Mouse (Mus musculus) lung, postnatal 14 days (tissue): ENCODE results near the gene Gpr182.
A peak's percentile ranks its signal among the peaks of the same experiment; 100 is the strongest.

Experiments used
- DNase-seq: peaks from one replicate; pipeline ENCODE4 v3.0.0; 2021

The Gpr182 gene

DNA sequence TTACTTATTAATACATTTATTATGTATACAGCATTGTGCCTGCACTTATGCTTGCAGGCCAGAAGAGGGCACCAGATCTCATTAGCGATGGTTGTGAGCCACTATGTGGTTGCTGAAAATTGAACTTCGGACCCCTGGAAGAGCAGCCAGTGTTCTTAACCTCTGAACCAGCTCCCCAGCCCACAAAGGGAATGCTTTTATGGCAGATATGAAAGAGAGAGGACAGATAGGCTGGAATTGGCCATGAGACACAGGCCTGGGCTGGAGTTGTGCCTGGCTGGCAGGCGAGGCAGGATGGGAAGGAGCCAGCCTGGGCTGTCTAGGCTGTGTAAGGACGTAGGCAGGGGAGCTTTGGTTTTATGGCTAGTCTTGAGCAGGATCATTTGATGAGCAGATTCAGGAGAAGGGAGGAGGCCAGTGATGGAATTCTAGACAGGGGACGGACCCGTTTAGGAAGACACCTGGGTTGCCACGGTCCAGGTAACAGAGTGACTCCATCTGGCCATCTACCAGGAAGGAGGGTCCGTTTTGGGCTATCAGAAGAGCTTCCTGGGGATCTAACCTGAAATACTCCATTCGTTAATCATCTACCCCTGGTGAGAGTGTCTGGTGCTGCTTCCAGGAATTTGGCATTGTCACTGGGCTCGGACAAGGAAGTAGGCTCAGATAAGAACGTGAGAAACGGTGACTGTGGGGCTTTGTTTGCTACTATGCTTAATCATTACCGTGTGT lies 13.2 kb downstream of the Gpr182 start:
- peak; percentile 62 for DNase-seq

DNA sequence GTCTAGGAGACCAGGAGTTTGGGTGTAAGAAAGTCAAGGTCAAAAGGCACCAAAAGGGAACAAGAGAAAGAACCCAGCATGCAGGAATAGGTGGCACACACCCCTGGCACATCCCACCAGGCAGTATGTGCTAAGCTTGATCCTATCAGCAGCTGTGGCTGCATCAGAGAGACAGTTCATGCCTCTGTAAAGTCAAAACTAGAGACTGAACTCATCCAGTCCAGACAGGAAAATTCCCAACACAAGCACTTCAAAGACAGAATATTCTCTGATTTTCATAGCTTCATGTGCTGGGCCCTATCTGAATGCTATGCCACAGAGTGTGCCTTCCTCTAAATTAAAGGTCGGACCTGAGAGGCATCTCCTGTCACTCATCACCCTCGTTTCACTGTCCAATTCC lies 14.0 kb downstream of the Gpr182 start:
- no peak for DNase-seq

DNA sequence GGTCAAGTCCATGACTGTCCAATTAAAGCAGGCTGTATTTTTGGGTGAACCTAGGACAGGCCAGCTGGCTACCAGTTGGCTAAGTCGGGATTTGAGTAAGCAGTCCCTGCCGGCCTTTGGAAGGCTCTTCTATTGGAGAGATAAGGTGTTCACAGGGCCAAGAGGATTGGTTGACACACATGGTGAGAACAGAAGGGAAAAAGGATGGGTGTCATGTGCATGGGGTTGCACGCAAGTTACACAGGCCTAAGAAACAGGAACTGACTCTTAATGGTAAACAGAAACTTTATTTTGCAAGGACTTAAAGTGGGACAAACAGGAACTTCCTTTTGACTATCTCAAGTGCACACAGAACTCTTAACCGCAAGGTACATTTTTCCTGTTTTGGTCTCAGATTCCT lies 14.6 kb downstream of the Gpr182 start:
- no peak for DNase-seq

DNA sequence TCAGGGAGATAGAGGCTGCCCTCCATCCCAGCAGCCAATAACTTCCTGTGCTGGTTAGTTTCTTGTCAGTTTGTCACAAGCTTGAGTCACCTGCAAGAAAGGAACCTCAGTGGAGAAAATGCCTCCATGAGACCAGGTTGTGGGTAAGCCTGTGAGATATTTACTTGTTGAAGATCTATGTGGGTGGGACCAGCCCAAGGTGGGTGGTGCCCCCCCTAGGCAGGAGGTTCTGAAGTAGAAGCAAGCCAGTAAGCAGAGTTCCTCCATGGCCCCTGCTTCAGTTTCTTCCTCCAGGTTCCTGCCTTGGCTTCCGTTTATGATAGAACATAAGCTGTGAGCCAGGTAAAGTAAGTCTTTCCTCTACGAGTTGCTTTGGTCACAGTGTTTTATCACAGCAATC lies 15.3 kb downstream of the Gpr182 start:
- DNase-seq = no peak

DNA sequence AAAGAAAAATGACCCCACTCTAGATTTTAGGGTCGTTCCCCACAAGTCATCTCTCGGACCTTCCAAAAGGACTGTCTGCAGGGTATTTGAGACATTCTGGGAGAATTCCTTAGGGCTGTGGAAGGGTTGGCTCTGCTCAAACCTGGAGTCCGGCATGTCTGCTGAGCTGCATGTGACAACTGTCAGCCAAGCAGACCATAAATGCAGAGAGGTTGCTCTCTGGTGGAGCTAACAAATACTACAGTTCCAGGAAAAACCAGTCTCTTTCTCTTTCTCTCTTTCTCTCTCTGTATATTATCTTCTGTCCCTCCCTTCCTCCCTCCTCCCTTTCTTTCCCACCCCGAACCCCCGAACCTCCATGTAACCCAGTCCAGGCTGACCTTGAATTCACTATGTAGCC lies 17.1 kb downstream of the Gpr182 start:
- DNase-seq = no peak

DNA sequence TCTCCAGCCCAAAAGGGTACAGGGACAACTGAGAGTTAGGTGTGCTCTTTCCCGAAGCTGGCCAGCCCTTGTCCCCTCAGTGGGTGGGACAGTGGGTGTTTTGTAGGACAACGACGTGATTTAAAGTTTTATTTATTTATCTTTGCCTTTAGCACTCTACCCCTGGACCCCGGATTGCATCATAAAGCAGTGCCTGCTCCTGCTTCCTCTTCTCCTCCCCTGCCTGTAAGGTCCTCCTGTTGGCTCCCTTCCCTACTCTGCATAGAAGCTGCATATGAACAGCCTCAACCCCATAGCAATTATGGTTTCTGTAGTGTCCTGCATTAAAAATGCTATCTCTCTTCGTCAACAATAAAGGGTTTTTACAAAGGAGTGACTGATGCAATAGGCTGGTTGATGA lies 20.1 kb downstream of the Gpr182 start:
- no peak for DNase-seq

DNA sequence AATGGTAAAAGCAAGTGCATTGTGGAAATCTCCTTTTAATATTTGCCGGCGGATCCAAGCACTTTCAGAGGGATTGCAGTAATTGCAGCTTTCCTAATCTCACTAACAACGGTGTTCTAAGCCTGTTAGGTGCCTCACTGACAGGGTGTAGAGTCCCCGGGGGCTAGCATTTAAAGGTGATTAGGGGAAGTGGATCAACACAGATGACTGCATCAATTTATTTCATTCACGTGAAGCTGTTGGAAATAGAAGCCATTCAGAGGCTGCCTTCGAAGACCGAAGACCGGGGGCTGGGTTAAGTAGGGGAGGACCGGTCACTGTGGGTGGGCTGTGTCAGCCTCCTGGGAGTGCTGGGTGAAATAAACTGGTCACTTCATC lies 20.6 kb downstream of the Gpr182 start:
- no peak for DNase-seq

DNA sequence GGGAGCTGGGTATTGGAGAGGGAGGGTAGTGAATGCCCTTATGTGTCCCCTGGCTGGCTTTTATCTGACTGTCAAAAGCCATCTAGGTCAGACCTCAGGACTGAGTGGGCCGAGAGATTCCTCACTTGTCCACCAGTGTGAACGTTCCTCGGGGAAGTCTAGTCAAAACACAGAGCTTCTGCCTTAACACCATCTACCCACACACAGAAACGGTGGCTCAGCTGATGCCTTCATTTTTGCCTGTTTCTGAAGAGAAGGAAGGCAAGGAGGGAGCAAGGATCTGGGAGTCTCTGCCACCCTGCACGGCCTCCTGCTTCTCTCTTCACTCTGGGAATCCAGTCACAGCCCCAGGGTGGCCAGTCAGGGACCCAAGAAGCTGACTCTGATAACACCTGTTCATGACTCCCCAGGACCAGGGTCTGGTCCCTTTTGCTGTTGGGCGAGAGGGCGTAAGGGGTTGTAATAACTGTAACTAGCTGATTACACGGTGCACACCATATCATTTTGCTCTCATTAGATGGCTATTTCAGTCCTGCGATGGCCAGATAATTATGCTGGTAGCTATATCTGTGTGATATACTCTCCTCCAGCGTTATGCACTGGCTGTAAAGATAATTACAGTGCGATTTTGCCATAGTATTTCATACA lies 21.1 kb downstream of the Gpr182 start:
- DNase-seq = no peak

DNA sequence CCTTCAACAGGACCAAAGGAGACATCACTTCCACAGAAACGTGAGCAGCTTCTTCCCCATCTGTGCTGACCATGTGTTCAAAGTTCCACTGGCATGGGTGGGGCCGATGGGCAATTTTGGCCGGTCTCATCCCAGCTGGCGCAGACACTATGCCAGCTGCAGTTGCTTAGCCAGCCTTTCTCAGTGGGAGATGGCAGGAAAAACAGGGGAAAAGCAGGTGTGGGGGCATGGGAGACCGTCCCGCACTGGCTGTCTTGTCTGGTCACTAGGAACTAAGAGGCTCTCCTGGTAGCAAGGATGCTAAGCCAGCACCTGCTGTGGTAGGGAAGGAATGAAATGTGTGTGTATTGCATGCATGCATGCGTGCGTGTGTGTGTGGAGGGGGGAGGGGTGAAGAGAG lies 23.1 kb downstream of the Gpr182 start:
- DNase-seq = no peak

DNA sequence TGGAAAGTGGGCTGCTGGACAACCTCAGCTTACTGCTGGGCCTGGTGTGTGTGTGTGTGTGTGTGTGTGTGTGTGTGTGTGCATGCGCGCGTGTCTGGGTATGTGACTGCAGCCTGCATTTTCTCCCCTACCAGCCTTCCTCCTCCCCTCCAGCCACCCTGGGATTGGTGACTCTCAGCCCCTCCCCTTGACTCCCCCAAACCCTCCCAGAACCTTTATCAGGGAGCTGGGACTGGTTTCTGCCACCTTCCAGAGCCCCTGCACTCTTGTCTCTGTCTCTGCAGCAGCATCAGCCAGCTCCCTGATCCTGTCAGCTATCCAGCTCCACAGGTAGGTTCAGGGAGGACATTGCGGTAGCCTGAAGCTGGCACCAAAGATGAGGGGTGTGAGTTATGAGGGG lies 26.4 kb downstream of the Gpr182 start:
- no peak for DNase-seq

DNA sequence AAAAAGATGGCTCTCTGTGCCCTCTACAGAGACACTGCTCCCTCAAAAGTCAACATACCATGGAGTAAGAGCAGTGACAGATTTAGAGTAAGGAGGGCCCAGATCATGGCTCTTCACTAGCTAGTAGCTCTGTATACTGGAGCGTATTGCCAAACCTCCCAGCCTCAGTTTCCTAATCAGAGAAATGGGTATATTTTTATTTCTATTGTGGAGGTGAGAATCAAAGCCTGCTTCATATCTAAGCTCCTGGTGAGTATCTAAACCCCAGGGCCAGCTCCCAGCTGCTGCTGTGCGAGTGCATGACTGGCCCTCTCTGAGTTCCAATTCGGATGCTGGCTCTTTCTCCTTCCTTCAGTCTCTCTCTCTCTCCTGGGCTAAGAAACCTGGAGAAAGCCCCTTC lies 27.4 kb downstream of the Gpr182 start, which contains the start of gene Tac2:
TSS of gene Tac2 (plus strand) at position 301 of the 400 bp plus-strand sequence.
- DNase-seq = no peak

DNA sequence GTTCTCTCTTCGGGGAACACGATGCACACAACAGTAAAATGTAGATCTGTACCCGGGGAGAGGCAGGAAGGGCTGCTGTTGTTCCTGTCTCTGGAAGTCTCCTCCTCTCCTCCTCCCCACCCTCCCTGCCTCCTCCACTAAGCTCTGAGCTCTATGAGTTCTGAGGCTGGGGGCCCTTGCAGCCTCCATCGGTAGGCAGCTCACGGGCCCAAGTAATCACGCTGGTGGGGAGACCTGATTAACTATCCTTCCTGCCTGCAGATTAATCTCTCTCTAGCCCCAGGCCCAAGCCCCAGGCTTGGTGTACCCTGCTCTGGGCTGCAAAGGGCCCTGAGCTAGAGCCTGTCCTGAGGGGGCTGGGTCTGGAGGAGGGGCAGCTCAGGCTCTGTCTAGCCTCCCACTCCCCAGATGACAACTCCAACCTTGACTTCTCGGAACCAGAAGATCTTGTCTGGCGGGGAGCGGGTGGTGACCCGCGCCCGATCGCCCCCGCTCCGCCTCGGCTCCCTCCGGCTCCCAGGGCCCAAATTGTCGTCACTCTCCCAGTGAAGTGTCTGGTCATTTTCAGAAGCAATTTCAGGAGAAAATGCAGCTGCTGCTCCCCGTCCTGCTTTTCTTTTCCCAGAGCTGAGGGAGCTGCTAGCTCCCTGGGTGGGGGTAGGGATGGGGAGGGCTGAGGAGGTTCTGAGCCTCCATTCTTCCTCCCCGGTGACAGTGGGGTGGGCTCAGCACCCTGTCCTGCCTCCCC lies 29.7 kb downstream of the Gpr182 start:
- no peak for DNase-seq

DNA sequence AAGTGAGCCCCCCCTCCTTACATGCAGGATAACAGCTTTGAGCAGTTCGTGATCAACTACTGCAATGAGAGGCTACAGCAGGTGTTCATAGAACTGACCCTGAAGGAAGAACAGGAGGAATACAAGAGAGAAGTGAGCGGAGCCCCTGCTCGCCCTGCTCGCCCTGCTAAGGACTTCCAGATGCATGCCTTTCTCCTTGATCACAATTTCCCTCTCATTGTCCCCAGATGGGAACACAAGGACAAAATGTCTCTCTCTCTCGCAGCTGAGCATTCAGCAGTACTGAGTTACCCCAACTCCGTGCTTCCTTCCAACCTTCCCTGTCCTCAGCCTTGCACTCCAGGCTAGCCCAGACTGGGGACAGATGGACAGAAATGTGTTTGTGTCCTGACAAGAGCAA lies 38.8 kb downstream of the Gpr182 start:
- no peak for DNase-seq

DNA sequence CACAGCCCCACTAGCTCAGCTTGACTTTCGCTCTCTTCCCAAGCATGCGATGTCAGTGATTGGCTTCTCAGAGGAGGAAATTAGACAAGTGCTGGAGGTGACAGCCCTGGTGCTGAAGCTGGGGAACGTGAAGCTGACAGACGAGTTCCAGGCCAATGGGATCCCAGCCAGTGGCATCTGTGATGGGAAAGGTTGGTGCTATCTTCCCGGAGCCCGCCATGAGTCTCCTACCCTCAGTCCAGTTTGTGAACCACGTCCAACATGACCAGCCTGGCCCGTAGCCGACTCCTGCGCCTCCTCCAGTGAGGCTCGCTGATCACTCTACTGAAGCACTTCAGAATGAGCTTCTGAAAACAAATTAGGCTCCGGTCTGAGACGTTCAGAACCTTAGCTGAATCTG lies 41.2 kb downstream of the Gpr182 start:
- DNase-seq = no peak

DNA sequence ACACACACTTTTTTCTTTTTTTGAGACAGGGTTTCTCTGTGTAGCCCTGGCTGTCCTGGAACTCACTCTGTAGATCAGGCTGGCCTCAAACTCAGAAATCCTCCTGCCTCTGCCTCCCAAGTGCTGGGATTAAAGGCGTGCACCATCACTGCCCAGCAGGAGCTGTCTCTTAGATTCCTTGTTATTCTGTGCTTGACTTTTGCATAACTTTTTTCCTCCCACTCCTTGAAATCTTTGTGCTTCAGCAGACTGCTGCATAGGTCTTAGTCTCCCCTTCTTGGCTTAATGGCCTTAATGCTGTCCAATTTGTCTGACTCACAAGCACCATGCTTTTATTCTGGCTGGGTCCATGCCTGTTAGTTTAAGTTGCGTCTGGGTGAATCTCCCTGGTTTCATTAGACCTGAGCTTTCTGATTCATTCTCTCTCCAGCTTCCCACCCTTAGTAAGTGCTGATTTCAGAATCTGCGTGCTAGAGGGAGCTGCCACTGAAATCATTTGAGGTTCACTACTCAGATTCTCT lies 42.6 kb downstream of the Gpr182 start:
- DNase-seq = no peak

DNA sequence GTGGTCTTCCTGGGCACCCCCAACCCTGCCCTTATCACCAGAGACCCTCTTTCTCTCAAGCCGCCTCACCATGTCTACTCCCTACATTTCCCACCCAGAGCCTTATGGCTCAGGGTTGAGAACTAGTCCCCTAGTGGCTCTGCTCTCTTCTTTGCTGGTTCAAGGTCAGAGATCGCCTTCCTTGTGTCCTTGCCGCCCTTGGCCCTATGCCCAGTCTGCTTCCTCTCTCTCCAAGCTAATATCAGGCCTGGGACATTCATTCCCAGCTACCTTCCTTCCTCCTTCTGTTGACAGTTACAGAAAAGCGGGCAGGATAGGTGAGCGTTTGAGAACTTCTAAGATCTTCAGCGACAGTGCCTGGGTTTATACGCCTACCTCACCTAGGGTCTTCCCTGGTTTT lies 43.8 kb downstream of the Gpr182 start:
- peak; percentile 48 for DNase-seq

DNA sequence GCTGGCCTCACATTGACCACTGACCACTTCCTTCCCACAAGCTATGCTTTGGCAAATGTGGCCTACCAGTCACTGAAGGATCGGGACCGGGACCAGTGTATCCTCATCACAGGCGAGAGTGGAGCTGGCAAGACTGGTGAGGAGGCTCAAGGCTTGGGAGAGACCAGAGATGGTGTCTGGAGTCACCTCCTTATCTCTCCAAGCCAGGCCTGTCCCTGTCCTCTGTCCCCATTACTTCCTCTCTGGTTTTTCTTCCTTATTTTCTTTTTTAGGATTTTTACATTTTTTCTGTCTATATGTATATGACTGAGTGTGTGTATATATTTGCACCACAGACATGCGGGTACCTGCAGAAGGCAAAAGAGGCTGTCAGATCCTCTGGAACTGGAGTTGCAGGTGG lies 45.7 kb downstream of the Gpr182 start:
- no peak for DNase-seq

DNA sequence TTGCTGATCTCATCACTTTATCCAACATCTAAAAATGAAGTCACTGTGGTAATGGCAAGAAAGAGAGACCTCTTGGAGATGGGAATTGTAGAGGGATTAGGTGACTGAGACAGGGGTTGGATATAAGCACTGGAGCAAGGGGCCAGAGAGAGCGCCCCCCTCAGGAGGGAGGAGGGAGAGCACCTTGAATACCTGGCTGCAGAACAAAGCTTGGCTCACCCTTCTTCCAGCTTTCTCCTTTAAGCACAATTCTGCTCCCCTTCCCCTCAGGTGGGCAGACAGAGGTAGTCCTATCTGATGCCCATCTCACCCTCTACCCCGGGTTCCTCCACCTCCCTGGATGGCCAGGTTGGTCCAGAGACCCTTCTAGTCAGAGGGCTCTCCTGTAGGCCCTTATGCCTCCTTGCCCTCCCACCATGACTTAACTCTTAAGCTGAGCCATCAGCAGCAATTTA lies 46.7 kb downstream of the Gpr182 start, which contains the start of gene Myo1a:
TSS of gene Myo1a (plus strand) at position 405 of the 455 bp plus-strand sequence.
- no peak for DNase-seq

DNA sequence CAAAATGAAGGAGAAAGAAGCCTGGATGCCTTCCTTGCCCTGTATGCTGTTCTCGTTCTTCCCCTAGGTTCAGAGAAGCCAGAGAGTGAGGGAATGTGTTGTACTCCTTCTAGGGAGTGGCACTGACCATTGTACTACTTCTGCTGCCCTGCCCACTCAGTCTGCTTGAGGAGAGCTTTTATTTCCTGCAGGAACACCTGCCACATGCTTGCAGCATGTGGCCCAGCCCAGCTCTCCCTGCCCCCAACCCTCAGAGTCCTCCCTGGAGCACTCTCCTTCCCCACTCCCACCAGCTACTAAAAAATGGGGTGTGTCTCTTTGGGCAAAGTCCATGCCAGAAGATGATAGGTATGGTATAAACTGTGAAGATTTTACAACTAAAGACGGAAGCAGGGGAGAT lies 47.2 kb downstream of the Gpr182 start:
- no peak for DNase-seq

DNA sequence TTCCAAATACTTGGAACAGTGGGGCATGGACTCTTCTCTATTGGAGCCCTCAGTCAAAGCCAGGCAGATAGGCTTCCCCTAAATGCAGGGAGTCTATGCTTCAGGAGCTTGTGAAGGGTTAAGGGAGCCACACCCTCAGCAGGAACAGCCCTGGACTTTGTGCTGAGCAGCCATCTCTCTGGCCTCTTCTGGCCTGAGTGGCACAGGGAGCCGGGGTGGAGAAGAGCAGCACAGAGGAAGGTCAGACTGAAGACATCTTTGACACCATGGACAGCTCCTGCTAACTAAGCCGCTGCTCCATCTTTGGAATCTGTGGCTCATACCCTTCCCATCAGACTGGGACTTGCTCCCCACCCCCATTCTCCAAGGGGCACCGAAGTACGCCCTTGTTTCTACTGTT lies 48.2 kb downstream of the Gpr182 start:
- no peak for DNase-seq

DNA sequence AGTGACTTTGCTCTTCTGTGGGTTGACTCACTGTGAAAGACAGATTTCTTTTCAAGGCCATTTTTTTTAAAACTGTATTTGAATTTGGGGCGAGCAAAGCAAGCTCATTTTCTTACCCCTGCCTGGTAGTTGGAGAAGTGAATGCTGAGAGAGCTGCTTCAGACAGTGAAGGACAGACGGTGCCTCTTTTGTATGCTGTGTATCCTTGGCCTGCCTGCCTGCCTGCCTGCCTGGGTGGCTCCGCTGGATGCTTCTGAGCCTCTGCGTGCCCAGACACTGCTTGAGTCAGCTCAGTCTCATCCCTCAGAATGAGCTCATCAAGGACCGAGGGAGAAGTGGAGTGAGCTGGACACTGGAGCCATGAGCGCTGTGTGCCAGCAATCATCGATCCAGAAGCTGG lies 52.6 kb downstream of the Gpr182 start:
- DNase-seq = no peak
